Mouse (Mus musculus) megakaryocyte, embryonic 14.5 days (primary cell): ENCODE data around the gene Lrrc8a.

ENCODE experiments used
- FLI1 ChIP-seq: IDR thresholded peaks from 2 replicates; pipeline ENCODE4 v1.6.1; 2012; ENCODE audit warnings: low read length, inconsistent platforms, mixed read lengths
- GATA1 ChIP-seq: IDR thresholded peaks from 3 replicates; pipeline ENCODE4 v1.6.1; 2012; ENCODE audit warnings: mixed read lengths, low read length, inconsistent platforms, borderline replicate concordance

DNA sequence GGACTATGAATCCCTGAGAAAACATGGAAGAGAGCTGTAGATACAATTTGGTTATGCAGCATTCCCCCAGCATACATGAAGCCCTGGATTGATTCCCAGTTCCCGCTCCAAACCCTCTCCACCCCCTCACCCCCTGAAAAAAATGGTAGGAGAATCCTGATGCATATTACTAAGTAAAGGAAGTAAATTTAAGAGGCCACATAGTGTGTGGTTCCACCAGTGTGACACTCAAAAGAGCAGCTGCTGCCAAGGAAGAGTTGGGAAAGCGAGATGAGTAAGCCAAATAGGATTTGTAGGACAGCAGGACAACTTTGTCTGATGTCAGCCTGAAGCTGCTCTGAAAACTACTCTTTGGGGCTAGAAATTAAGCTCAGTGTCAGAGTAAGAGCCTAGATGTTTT lies 74.0 kb downstream of the Lrrc8a start:
- no peak for TF ChIP-seq GATA1
- TF ChIP-seq FLI1, result no peak
